Mouse (Mus musculus): ENCODE data around the gene Snapc3. TPM values are rescaled to one million over a fixed set of nuclear protein-coding genes. Genes with fewer than 3 reads are reported as not detected.

Snapc3 gene
- polyA plus RNA-seq (2015; fragmentation: Nextera tagmentation; extraction: Ambion mirVana): 54.1 and 57.5 TPM in 2 replicates

DNA sequence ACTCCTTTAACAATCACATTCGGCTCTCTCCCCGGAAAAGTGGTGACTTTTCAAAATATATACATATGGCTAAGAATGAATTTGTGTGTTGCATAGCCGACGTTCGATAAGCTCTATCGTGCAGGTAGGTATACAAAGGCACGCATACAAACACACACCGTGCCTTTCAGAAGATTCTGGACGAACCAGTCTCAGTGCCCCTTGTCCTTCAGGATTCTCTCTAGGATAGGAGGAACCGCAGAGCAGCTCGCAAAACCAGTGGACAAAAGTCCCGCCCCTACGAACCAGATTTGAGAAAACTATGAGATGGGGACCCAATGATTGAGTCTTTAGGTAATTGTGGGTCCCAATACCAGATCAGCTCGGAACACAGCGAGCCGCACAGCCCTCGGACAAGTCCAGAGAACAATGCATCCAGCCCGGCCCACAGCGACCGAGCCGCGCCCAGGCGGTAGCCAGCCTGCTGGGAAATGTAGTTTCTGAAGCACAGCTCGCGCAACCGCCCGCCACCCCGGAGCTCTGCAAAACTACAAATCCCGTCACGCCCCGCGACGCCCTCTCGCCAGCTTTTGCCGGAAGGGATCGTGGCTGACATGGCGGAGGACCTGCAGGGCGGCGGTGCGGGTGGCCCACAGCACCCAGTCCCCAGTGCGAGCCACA is at the start of gene Snapc3:
Snapc3 (plus strand) TSS at position 565 of the 660 bp plus-strand sequence.
- H3K36me3 ChIP-seq (ENCODE audit: control insufficient read depth, insufficient read depth, low read length): no peaks in the 10 kb centered on the region
- no peaks in the 10 kb centered on the region for H3K9me3 ChIP-seq (ENCODE audit: control insufficient read depth, low read length)
- peak; percentile 100 for ATAC-seq
- WGBS: 2% methylated on average over 40 of the region's 41 CpGs
- peak within 1 kb of the TSS; percentile 81 for H3K9ac ChIP-seq (ENCODE audit: low read depth, low read length)
- peaks cover 15% of the 10 kb centered on the region for H3K4me1 ChIP-seq (ENCODE audit: control insufficient read depth, insufficient read depth, low read depth, low read length)
- H3K27ac ChIP-seq (ENCODE audit: low read depth, low read length): peak within 1 kb of the TSS; percentile 81
- H3K4me3 ChIP-seq (ENCODE audit: low read length): peak within 1 kb of the TSS; percentile 91
- H3K4me2 ChIP-seq (ENCODE audit: low read length): peak within 1 kb of the TSS; percentile 57
- no peaks in the 10 kb centered on the region for H3K27me3 ChIP-seq (replicated peaks; ENCODE audit: control insufficient read depth, insufficient read depth, low read length)

DNA sequence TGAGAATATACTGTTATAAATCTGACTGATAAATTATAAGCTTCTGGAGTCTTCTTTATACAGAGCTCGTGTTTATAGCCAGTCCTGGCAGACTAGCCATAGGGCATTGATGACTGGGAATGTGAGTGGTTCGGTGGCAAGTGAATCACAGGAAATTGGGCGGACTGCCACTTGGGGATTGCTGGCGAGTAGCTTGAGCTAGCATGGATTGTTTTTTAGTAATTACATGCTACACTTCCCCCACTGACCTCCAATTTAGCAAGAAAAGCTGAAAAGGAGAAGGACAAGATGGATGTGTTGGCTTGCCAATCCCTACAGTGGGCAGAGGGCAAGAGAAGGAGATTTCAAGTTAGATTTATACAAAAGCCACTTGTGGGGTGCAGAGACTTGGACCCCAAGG is 44.1 kb upstream of the Snapc3 start:
- 63% methylated on average over 4 of the region's 4 CpGs for WGBS
- H3K4me2 ChIP-seq (ENCODE audit: low read length): no peak overlapping the region
- H3K36me3 ChIP-seq (ENCODE audit: control insufficient read depth, insufficient read depth, low read length): no peaks in the 10 kb centered on the region
- no peak overlapping the region for H3K9ac ChIP-seq (ENCODE audit: low read depth, low read length)
- no peak overlapping the region for H3K27ac ChIP-seq (ENCODE audit: low read depth, low read length)
- no peaks in the 10 kb centered on the region for H3K4me1 ChIP-seq (ENCODE audit: control insufficient read depth, insufficient read depth, low read depth, low read length)
- H3K4me3 ChIP-seq (ENCODE audit: low read length): no peak overlapping the region
- H3K27me3 ChIP-seq (replicated peaks; ENCODE audit: control insufficient read depth, insufficient read depth, low read length): no peaks in the 10 kb centered on the region
- ATAC-seq: no peak
- no peaks in the 10 kb centered on the region for H3K9me3 ChIP-seq (ENCODE audit: control insufficient read depth, low read length)

DNA sequence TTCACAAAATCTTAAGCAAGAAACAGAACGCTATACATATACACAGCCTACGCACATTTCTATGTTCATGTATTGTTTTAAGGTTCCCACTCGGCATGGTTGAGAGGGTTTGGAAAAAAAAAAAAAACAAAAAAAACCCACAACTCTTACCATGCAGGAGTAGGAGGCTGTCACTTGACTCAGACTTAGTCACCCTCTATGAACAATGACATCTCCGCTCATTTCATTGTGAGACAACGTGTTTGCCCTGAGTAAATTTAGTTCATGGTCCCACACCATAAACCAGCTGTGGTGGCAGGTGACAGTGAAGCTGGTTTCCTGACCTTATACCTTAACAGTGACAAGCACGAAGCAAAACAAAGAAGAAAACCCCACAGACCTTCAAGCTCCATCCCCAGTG is 41.9 kb upstream of the Snapc3 start:
- Histone ChIP-seq H3K9me3 (ENCODE audit: control insufficient read depth, low read length) (no peaks in the 10 kb centered on the region), H3K27ac (ENCODE audit: low read depth, low read length) (no peak overlapping the region), H3K4me1 (ENCODE audit: control insufficient read depth, insufficient read depth, low read depth, low read length) (no peaks in the 10 kb centered on the region), H3K4me2 (ENCODE audit: low read length) (no peak overlapping the region), H3K36me3 (ENCODE audit: control insufficient read depth, insufficient read depth, low read length) (no peaks in the 10 kb centered on the region), H3K9ac (ENCODE audit: low read depth, low read length) (no peak overlapping the region), H3K4me3 (ENCODE audit: low read length) (no peak overlapping the region), H3K27me3 (replicated peaks; ENCODE audit: control insufficient read depth, insufficient read depth, low read length) (no peaks in the 10 kb centered on the region)
- no peak for ATAC-seq
- 85% methylated on average over 6 of the region's 6 CpGs for WGBS

DNA sequence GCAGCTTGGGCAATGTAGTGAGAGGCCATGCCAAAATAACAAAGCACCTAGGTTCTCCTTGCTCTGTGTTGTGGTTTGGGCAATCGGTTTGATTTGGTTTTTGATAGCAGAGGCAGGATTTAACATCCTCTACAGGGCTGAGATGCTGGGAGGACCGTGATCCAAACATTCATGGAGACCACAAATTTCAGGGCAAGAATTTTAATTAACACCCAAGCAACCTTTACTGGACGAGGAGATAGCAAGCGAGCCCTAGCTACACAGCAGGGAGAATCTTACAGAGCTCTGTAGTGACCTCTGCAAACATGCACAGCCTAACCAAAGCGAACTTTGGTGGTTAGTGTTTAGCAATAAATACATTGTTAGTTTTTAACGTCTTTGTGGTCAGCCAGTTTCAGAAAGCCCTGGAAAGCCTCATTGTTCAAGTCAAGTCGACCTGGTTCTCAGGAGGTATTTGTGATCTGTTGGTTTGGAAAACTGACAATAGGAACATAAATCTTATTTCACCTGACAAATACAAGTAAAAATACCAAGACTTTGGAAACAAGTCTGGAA is 41.0 kb upstream of the Snapc3 start:
- Histone ChIP-seq H3K9ac (ENCODE audit: low read depth, low read length) (no peak overlapping the region), H3K27me3 (replicated peaks; ENCODE audit: control insufficient read depth, insufficient read depth, low read length) (no peaks in the 10 kb centered on the region), H3K36me3 (ENCODE audit: control insufficient read depth, insufficient read depth, low read length) (no peaks in the 10 kb centered on the region), H3K27ac (ENCODE audit: low read depth, low read length) (no peak overlapping the region), H3K4me2 (ENCODE audit: low read length) (no peak overlapping the region), H3K4me1 (ENCODE audit: control insufficient read depth, insufficient read depth, low read depth, low read length) (no peaks in the 10 kb centered on the region), H3K9me3 (ENCODE audit: control insufficient read depth, low read length) (no peaks in the 10 kb centered on the region), H3K4me3 (ENCODE audit: low read length) (no peak overlapping the region)
- no peak for ATAC-seq
- WGBS: 77% methylated on average over 7 of the region's 7 CpGs

DNA sequence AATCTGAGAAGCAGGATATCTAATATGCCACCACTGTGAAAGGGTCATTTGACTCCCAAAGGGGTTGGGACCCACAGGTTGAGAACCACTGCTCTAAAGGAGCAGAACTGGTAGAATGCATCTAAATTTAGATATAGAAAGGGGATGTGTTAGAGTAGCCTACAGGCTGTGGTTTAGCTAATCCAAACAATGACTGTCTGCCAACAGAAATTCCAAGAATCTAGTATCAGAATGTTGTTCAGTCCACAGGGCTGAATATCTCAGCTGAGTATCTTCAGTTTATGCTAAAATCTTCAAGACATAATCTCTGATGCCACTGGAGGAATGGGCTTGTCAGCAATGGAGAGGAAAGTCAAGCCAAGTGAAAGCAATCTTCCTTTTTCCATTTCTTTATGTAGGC is 38.5 kb upstream of the Snapc3 start:
- no peak overlapping the region for H3K27ac ChIP-seq (ENCODE audit: low read depth, low read length)
- no peaks in the 10 kb centered on the region for H3K27me3 ChIP-seq (replicated peaks; ENCODE audit: control insufficient read depth, insufficient read depth, low read length)
- no peak overlapping the region for H3K9ac ChIP-seq (ENCODE audit: low read depth, low read length)
- H3K4me1 ChIP-seq (ENCODE audit: control insufficient read depth, insufficient read depth, low read depth, low read length): no peaks in the 10 kb centered on the region
- no peak overlapping the region for H3K4me3 ChIP-seq (ENCODE audit: low read length)
- H3K36me3 ChIP-seq (ENCODE audit: control insufficient read depth, insufficient read depth, low read length): no peaks in the 10 kb centered on the region
- H3K4me2 ChIP-seq (ENCODE audit: low read length): no peak overlapping the region
- no peak for ATAC-seq
- no peaks in the 10 kb centered on the region for H3K9me3 ChIP-seq (ENCODE audit: control insufficient read depth, low read length)

DNA sequence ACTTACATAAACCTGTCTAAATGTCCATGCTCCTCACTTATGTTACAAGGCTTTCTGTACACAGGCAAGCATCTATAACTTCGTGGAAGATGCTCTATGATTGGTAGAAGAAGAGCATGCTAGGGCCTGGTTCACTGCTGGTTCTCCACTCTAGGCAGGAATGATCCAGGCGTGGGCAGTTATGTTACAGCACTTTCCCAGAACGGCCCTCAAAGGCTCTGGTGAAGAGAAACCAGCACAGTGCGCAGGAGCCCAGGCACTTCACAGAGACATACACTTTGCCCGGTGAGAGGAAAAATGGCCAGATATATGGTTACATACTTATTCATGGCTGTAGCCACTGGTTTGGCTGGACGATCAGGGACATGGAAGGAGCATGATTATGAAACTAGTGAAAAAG is 37.8 kb upstream of the Snapc3 start:
- Histone ChIP-seq H3K4me3 (ENCODE audit: low read length) (no peak overlapping the region), H3K27me3 (replicated peaks; ENCODE audit: control insufficient read depth, insufficient read depth, low read length) (no peaks in the 10 kb centered on the region), H3K9me3 (ENCODE audit: control insufficient read depth, low read length) (no peaks in the 10 kb centered on the region), H3K36me3 (ENCODE audit: control insufficient read depth, insufficient read depth, low read length) (no peaks in the 10 kb centered on the region), H3K27ac (ENCODE audit: low read depth, low read length) (no peak overlapping the region), H3K4me1 (ENCODE audit: control insufficient read depth, insufficient read depth, low read depth, low read length) (no peaks in the 10 kb centered on the region), H3K9ac (ENCODE audit: low read depth, low read length) (no peak overlapping the region), H3K4me2 (ENCODE audit: low read length) (no peak overlapping the region)
- 87% methylated on average over 6 of the region's 6 CpGs for WGBS
- ATAC-seq: no peak

DNA sequence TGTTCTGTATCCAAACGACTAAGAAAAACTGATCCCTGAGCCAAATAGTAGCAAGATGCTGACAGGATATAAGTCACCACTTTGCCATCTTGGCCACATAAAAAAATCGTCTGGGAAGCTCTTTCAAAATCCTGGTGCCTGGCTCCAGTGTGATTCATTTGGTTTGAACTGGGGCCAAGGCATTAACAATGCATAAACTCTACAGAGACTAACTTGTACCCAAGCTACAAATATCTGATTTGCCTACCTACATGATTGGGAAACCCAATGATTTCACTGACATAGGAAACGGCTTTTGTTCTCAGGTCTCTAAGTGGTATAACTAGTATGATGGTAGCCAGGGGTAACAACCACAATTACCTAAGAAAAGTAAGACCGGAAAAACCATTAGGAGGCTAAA is 37.3 kb upstream of the Snapc3 start:
- Histone ChIP-seq H3K27ac (ENCODE audit: low read depth, low read length) (no peak overlapping the region), H3K27me3 (replicated peaks; ENCODE audit: control insufficient read depth, insufficient read depth, low read length) (no peaks in the 10 kb centered on the region), H3K4me1 (ENCODE audit: control insufficient read depth, insufficient read depth, low read depth, low read length) (no peaks in the 10 kb centered on the region), H3K9me3 (ENCODE audit: control insufficient read depth, low read length) (no peaks in the 10 kb centered on the region), H3K4me2 (ENCODE audit: low read length) (no peak overlapping the region), H3K36me3 (ENCODE audit: control insufficient read depth, insufficient read depth, low read length) (no peaks in the 10 kb centered on the region), H3K4me3 (ENCODE audit: low read length) (no peak overlapping the region), H3K9ac (ENCODE audit: low read depth, low read length) (no peak overlapping the region)
- 77% methylated on average over 4 of the region's 4 CpGs for WGBS
- ATAC-seq: no peak

DNA sequence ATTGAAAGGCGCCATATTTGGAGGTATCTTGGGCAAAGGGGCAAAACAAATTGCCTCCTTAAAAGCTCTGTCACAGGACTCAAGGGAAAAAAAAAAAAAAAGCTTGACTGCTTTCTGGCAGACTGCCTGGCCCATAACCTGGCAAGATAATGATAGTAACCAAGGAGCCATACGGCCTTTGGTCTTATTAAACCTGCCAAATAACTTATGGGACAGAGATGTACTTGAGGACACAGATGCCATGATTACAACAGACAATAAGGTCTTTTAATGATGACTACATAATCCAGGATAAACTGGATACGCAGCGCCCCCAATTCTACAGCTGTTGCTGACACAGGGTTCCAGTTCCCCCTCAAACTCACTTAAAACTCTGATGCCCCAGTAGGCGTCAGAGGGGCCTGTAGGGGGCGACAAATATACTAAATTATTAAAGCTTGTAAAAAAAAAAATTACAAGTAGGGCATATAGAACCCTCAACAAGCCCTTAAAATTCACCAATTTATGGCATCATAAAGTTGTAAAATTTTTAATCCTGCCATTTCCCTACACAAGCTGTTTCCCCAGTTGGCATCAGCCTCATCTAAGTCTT is 33.5 kb upstream of the Snapc3 start:
- no peaks in the 10 kb centered on the region for H3K27me3 ChIP-seq (replicated peaks; ENCODE audit: control insufficient read depth, insufficient read depth, low read length)
- no peak for ATAC-seq
- no peak overlapping the region for H3K4me3 ChIP-seq (ENCODE audit: low read length)
- no peaks in the 10 kb centered on the region for H3K9me3 ChIP-seq (ENCODE audit: control insufficient read depth, low read length)
- H3K27ac ChIP-seq (ENCODE audit: low read depth, low read length): no peak overlapping the region
- H3K36me3 ChIP-seq (ENCODE audit: control insufficient read depth, insufficient read depth, low read length): no peaks in the 10 kb centered on the region
- no peaks in the 10 kb centered on the region for H3K4me1 ChIP-seq (ENCODE audit: control insufficient read depth, insufficient read depth, low read depth, low read length)
- H3K4me2 ChIP-seq (ENCODE audit: low read length): no peak overlapping the region
- H3K9ac ChIP-seq (ENCODE audit: low read depth, low read length): no peak overlapping the region
- WGBS: 44% methylated on average over 6 of the region's 6 CpGs

DNA sequence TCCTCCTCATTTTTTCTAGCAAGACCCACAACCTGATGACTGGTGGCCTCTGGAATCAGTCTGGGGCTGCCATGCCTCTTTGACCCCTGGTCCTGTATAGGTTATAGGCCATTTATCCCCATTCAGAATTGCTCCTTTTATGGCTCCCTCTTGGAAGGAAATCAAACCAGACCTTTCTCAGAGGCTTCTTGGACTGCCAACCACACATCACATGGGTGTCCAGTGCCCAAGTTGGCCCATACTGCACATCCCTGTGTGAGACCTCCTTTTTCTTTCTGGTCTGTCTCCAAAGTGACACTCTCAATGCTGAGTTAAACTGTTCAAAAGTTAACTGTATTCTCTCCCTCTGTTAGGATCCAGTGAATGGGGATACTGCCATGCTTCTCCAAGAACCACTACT is 32.4 kb upstream of the Snapc3 start:
- Histone ChIP-seq H3K9me3 (ENCODE audit: control insufficient read depth, low read length) (no peaks in the 10 kb centered on the region), H3K4me3 (ENCODE audit: low read length) (no peak overlapping the region), H3K4me2 (ENCODE audit: low read length) (no peak overlapping the region), H3K9ac (ENCODE audit: low read depth, low read length) (no peak overlapping the region), H3K4me1 (ENCODE audit: control insufficient read depth, insufficient read depth, low read depth, low read length) (no peaks in the 10 kb centered on the region), H3K36me3 (ENCODE audit: control insufficient read depth, insufficient read depth, low read length) (no peaks in the 10 kb centered on the region), H3K27me3 (replicated peaks; ENCODE audit: control insufficient read depth, insufficient read depth, low read length) (no peaks in the 10 kb centered on the region), H3K27ac (ENCODE audit: low read depth, low read length) (no peak overlapping the region)
- no peak for ATAC-seq

Data from hindbrain, embryonic 16.5 days (tissue).